Mouse (Mus musculus) forebrain, embryonic 10.5 days (tissue): ENCODE measurements at regions not wholly inside any gene's neighbourhood (a gene's known extent, or its start where the extent isn't known, plus 50 kb on each side); places are given as distances from the start of the nearest gene placed in this dataset.

Experiments used
- DNase-seq: peaks from one replicate; pipeline ENCODE4 v3.0.0-alpha.2; 2017; ENCODE audit warnings: low spot score; ENCODE audit errors: extremely low spot score
- H3K27ac ChIP-seq: fragments of 300-500 bp; sonication (generic); 2 replicates; pipeline ENCODE4 v1.5.1; 2016; ENCODE audit warnings: mild to moderate bottlenecking
- H3K27me3 ChIP-seq: fragments of 300-500 bp; sonication (generic); 2 replicates; pipeline ENCODE4 v1.6.1; 2016; ENCODE audit warnings: mild to moderate bottlenecking; ENCODE audit not compliant: poor library complexity, severe bottlenecking
- H3K36me3 ChIP-seq: fragments of 300-500 bp; sonication (generic); replicated peaks from 2 replicates; pipeline ENCODE4 v1.6.1; 2016; ENCODE audit warnings: mild to moderate bottlenecking, moderate library complexity
- H3K4me1 ChIP-seq: fragments of 300-500 bp; sonication (generic); 2 replicates; pipeline ENCODE4 v1.6.1; 2016
- H3K4me3 ChIP-seq: fragments of 300-500 bp; sonication (generic); 2 replicates; pipeline ENCODE4 v1.5.1; 2016; ENCODE audit warnings: mild to moderate bottlenecking, moderate library complexity
- H3K9me3 ChIP-seq: fragments of 300-500 bp; sonication (generic); 2 replicates; pipeline ENCODE4 v1.6.1; 2016; ENCODE audit warnings: mild to moderate bottlenecking, moderate library complexity
- WGBS: fragments of 180-500 bp; shearing (Covaris S2); methylation state at CpG from one replicate; pipeline ENCODE4 v1.1.7; 2016; 5-methylcytosine and 5-hydroxymethylcytosine counted together

DNA sequence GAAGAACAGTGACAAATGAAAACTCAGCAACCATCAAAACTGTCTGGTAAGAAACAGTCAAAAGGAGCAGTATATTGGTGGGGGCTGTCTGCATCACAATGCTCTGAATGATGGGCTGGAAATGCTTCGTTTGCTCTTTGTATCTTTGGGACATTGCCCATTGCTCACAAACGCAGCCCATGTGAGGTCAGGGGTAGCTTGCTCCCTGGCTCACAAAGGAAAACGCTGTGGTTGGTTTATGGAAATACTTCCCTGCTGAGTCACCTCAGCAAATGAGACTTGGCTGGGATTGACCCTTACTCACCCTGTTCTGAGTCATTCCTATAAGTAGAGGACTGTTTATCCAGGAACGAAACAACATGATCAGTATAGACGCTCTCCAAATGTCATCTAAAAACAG lies 264.0 kb upstream of the Cdyl start:
- WGBS = 45% methylated on average over 5 of the region's 5 CpGs
- no peak for DNase-seq
- peaks cover 11% of the 10 kb centered on the region; the same call in 1 of the 2 replicates for H3K4me1 ChIP-seq
- no peak overlapping the region for H3K27ac ChIP-seq
- no peaks in the 10 kb centered on the region for H3K27me3 ChIP-seq
- H3K9me3 ChIP-seq = no peaks in the 10 kb centered on the region
- H3K4me3 ChIP-seq = no peak overlapping the region
- H3K36me3 ChIP-seq = no peaks in the 10 kb centered on the region

- H3K27ac ChIP-seq = no peak overlapping the region
- H3K4me1 ChIP-seq = peaks cover 11% of the 10 kb centered on the region; the same call in 1 of the 2 replicates
- no peak overlapping the region for H3K4me3 ChIP-seq
- no peaks in the 10 kb centered on the region for H3K27me3 ChIP-seq
- 94% methylated on average over 2 of the region's 2 CpGs for WGBS
- DNase-seq = no peak
- H3K36me3 ChIP-seq = no peaks in the 10 kb centered on the region
- no peaks in the 10 kb centered on the region for H3K9me3 ChIP-seq
Measured at GRCm38 (mm10) chr13:35397166-35397565, 262.5 kb upstream of the Cdyl start.

DNA sequence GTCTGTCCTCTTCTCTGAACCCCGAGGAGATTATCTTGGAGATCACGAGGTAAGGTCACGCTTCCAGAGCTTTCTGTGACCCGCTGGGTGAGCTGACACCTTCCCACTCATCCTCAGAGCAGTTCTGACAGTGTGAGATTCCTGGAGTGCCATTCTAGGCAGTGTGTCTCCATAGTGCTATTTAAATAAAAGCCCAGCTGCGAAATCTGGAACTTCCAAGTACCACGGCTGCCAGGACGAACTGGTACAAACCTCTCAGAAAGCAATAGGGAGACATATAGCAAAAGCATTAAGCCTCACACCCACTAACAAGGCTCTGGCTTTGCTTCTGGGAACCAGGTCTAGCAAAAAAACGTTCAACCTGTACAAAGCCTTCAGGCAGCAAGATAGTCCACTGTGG lies 261.4 kb upstream of the Cdyl start:
- Histone ChIP-seq H3K4me1 (peaks cover 11% of the 10 kb centered on the region; the same call in 1 of the 2 replicates), H3K27me3 (no peaks in the 10 kb centered on the region), H3K4me3 (no peak overlapping the region), H3K27ac (no peak overlapping the region), H3K36me3 (no peaks in the 10 kb centered on the region), H3K9me3 (no peaks in the 10 kb centered on the region)
- no peak for DNase-seq
- WGBS = 79% methylated on average over 8 of the region's 8 CpGs

DNA sequence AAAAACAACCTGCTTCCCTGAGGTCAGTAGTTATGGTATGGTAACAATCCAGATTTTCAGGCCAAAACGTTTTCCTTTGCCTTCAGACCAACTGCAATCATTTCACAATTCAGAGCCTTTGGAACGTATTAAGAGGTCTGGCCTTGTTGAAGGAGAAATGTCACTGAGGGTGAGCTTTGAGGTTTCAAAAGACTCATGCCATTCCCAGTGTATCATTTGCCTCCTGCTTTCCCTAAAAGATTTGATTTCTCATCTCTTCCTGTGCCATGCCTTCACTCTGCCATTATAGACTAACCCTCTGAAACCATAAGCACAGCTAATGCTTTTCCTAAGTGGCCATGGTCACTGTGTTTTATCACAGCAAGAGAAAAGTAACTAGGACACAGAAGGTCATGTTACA lies 256.8 kb upstream of the Cdyl start:
- WGBS = 83% methylated on average over 2 of the region's 2 CpGs
- Histone ChIP-seq H3K9me3 (no peaks in the 10 kb centered on the region), H3K4me3 (no peak overlapping the region), H3K4me1 (no peaks in the 10 kb centered on the region), H3K27me3 (no peaks in the 10 kb centered on the region), H3K36me3 (no peaks in the 10 kb centered on the region), H3K27ac (no peak overlapping the region)
- DNase-seq = no peak

DNA sequence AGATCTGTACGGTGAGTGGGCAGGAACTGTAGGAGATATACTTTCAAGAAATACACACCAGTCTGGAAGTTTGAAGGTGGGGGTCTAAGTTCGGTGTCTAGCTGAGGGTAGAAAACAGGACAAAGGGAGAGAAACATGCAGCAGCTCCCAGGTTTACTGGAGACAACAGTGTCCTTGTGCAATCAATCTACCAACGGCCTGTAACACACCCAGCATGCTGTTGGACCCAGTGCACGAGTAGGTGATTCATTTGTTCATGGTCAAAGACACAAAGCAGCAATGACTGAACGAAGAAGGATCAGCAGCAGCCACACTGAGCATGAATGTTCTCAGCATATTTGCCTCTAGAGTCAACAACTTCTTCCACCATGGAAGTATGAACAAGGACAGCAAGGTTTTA lies 255.2 kb upstream of the Cdyl start:
- no peaks in the 10 kb centered on the region for H3K36me3 ChIP-seq
- no peak for DNase-seq
- WGBS = 88% methylated on average over 5 of the region's 5 CpGs

DNA sequence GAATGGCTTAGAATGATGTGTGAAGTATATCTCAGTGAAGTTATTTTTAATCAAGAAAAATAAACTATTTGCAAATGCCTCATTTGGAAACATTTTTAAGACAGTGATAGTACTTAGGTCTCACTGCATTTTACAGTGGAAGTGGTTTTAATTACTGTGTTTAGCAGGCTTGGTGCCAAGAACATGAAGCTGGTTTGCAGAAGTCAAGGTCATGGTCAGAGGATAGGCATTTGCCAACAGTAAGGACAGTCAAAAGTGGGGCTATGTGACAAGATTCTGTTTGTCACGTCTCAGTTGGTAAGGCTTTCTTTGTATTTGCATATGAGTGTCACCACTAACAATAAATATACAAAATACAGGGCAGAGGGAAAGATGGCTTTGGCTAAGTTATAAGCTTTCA lies 254.2 kb upstream of the Cdyl start:
- DNase-seq = no peak
- WGBS = 77% methylated on average over 1 of the region's 1 CpGs
- Histone ChIP-seq H3K27ac (no peak overlapping the region), H3K9me3 (no peaks in the 10 kb centered on the region), H3K36me3 (no peaks in the 10 kb centered on the region), H3K4me1 (no peaks in the 10 kb centered on the region), H3K4me3 (no peak overlapping the region), H3K27me3 (no peaks in the 10 kb centered on the region)

More for the DNA sequence above, 255.2 kb upstream of the Cdyl start:
- no peak overlapping the region for H3K4me3 ChIP-seq
- H3K27ac ChIP-seq = no peak overlapping the region
- H3K9me3 ChIP-seq = no peaks in the 10 kb centered on the region
- no peaks in the 10 kb centered on the region for H3K4me1 ChIP-seq
- H3K27me3 ChIP-seq = no peaks in the 10 kb centered on the region

DNA sequence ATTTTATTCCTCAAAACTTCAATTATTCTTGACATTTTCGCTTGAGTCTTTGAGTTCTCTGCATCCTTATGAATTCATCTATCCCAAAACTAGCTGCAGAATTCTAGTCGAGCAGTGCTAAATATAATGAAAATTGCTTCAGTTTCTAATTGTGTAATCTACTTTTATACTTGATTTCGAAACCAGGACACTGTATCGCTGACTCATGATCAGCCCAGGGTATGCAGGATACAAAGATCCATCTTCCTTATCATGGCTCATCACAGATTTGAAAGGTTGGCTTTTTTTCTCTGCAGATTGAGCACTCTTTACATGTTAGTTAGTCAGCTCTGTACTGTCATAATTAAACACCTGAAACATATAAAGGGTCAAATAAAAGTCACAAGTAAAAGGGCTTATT lies 242.1 kb upstream of the Cdyl start:
- Histone ChIP-seq H3K9me3 (no peaks in the 10 kb centered on the region), H3K27me3 (no peaks in the 10 kb centered on the region), H3K4me1 (no peaks in the 10 kb centered on the region), H3K27ac (no peak overlapping the region), H3K4me3 (no peak overlapping the region), H3K36me3 (no peaks in the 10 kb centered on the region)
- no peak for DNase-seq
- WGBS = 89% methylated on average over 4 of the region's 4 CpGs

DNA sequence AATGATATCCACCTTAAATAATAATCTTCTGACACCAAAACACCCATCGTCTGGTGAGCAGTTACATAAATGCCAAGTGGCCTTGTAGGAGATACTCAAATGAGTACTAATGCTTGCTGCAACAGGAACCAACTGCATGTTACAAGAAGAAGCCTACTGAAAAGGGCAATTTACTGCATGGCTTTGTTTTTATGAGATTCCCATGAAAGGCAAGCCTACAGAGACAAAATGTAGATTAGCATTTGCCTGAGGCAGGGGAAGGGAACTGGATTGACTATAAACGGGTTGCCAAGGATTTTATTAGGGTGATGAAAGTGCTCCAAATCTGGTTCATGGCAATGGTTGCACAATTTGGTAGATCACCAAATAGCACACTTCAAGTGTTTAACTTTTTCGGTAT lies 239.6 kb upstream of the Cdyl start:
- no peak for DNase-seq
- H3K36me3 ChIP-seq = no peaks in the 10 kb centered on the region
- H3K4me3 ChIP-seq = no peak overlapping the region
- no peaks in the 10 kb centered on the region for H3K9me3 ChIP-seq
- H3K27ac ChIP-seq = no peak overlapping the region
- no peaks in the 10 kb centered on the region for H3K27me3 ChIP-seq
- WGBS = 86% methylated on average over 3 of the region's 3 CpGs
- H3K4me1 ChIP-seq = no peaks in the 10 kb centered on the region

- no peaks in the 10 kb centered on the region for H3K9me3 ChIP-seq
- WGBS = 91% methylated on average over 4 of the region's 4 CpGs
- no peaks in the 10 kb centered on the region for H3K4me1 ChIP-seq
Measured at GRCm38 (mm10) chr13:35426061-35426460, 233.6 kb upstream of the Cdyl start.

DNA sequence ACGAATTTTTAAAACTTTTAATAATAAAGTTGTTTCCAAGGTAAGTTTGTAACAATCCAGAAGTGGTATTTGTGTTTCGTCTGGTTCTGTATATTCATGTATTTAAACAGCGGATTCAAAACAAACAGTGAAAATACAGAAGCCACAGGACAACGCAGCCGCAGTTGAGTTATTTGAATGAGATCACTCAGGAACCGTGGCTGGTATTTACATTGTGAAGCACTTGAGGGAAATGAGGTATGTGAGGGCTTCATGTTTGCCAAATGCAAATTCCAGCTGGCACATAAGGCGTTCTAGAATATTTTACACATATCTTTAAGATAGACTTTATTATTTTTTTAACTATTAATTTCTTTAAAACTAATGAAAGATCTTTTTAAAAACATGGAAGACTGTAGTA lies 224.5 kb upstream of the Cdyl start:
- Histone ChIP-seq H3K27me3 (no peaks in the 10 kb centered on the region), H3K27ac (no peak overlapping the region), H3K4me1 (no peaks in the 10 kb centered on the region), H3K36me3 (no peaks in the 10 kb centered on the region), H3K4me3 (no peak overlapping the region), H3K9me3 (no peaks in the 10 kb centered on the region)
- WGBS = 85% methylated on average over 7 of the region's 7 CpGs
- no peak for DNase-seq

More at GRCm38 (mm10) chr13:35426061-35426460, 233.6 kb upstream of the Cdyl start:
- Histone ChIP-seq H3K27me3 (no peaks in the 10 kb centered on the region), H3K4me3 (no peak overlapping the region), H3K27ac (no peak overlapping the region), H3K36me3 (no peaks in the 10 kb centered on the region)
- no peak for DNase-seq

DNA sequence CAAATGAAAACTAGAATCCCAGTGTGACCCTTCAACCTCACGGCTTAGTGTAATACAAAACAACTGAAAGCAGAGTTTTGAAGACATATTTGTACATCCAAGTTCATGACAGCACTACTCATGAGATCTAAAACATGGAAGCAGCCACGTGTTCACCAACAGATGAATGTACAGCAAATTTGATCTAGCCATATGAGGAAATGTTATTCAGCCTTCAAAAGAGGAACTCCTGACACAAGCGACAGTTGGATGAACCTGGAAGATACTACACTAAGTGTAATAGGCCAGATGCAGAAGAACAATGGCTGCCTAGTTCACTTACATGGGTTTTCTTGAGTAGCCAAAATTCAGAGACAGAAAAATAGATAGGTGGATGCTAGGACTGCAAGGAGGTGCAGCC lies 212.0 kb upstream of the Cdyl start:
- WGBS = 86% methylated on average over 3 of the region's 3 CpGs
- H3K4me1 ChIP-seq = no peaks in the 10 kb centered on the region
- H3K4me3 ChIP-seq = no peak overlapping the region
- no peaks in the 10 kb centered on the region for H3K27me3 ChIP-seq
- no peak for DNase-seq
- H3K9me3 ChIP-seq = no peaks in the 10 kb centered on the region
- no peak overlapping the region for H3K27ac ChIP-seq
- no peaks in the 10 kb centered on the region for H3K36me3 ChIP-seq

- Histone ChIP-seq H3K27me3 (no peaks in the 10 kb centered on the region), H3K4me1 (peaks cover 8% of the 10 kb centered on the region), H3K27ac (no peak overlapping the region), H3K36me3 (no peaks in the 10 kb centered on the region), H3K4me3 (no peak overlapping the region), H3K9me3 (no peaks in the 10 kb centered on the region)
- WGBS = 90% methylated on average over 1 of the region's 1 CpGs
- DNase-seq = no peak
Measured at GRCm38 (mm10) chr13:35452420-35452819, 207.2 kb upstream of the Cdyl start.

GRCm38 (mm10) chr13:35453222-35453914 lies 206.3 kb upstream of the Cdyl start:
- Histone ChIP-seq H3K9me3 (no peaks in the 10 kb centered on the region), H3K4me3 (no peak overlapping the region), H3K27me3 (no peaks in the 10 kb centered on the region), H3K4me1 (peaks cover 8% of the 10 kb centered on the region), H3K36me3 (no peaks in the 10 kb centered on the region), H3K27ac (no peak overlapping the region)
- 63% methylated on average over 2 of the region's 2 CpGs for WGBS
- no peak for DNase-seq

DNA sequence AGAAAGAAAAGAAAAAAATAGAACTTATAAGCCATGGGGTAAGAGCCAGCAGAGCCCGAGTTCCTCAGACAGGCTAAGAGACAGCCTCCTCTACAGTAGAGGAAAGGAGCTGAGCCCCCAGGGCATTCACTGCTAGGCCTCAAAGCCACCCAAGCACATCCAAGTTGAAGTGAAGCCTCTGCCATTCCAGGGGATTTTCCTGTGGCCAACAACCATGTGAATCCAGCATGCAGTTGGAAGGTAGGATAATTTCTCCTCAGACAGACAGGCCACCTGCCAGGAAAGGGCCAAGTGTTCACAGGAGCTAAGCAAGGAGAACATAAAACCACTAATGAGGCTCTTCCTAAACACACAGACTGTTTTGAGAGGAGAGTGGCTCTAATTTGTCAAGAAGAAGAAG lies 199.6 kb upstream of the Cdyl start:
- no peak for DNase-seq
- Histone ChIP-seq H3K4me3 (no peak overlapping the region), H3K27ac (no peak overlapping the region), H3K9me3 (no peaks in the 10 kb centered on the region), H3K36me3 (no peaks in the 10 kb centered on the region), H3K4me1 (no peaks in the 10 kb centered on the region), H3K27me3 (no peaks in the 10 kb centered on the region)
- WGBS = 83% methylated on average over 1 of the region's 1 CpGs
